Mouse (Mus musculus) cerebellum, adult 11-12 months (tissue): Measurements from ENCODE around the gene Morn2.
"Not testable (repeated sequence)": the region's sequence is repeated elsewhere in the genome, so short reads cannot be mapped to it uniquely, and the experiment has no call there.

Experiments used
- DNase-seq: peaks from one replicate; pipeline ENCODE4 v3.0.0; 2022

The Morn2 gene

GRCm38 (mm10) chr17:80290074-80290657, at the start of gene Morn2, which contains the start of gene Dhx57:
Gene Morn2, plus strand, starts transcription at chr17:80290203.
Gene Dhx57, minus strand, starts transcription at chr17:80290476.
- peak; percentile 97 for DNase-seq

DNA sequence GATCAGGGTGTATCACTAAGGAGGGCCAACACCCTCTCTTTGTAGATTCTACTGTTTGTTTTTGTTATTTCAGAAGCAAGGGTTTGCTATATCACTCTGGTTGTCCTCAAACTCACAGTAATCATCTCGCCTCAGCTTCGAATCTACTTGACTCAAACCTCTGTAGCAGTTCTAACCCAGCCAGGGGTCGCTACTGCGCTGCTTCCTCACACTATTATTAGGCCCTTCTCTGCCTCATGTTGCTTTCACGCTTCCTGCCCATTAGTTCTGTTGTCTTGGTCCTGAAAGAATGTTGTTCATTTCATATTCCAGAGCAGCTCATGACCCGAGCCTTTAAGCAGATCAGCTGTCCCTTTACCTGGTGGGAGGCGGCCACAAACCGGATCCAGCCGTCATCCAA, 48.4 kb upstream of the Morn2 start:
- no peak for DNase-seq

- no peak for DNase-seq
These were observed 46.9 kb upstream of the Morn2 start for GRCm38 (mm10) chr17:80243116-80243515.

DNA sequence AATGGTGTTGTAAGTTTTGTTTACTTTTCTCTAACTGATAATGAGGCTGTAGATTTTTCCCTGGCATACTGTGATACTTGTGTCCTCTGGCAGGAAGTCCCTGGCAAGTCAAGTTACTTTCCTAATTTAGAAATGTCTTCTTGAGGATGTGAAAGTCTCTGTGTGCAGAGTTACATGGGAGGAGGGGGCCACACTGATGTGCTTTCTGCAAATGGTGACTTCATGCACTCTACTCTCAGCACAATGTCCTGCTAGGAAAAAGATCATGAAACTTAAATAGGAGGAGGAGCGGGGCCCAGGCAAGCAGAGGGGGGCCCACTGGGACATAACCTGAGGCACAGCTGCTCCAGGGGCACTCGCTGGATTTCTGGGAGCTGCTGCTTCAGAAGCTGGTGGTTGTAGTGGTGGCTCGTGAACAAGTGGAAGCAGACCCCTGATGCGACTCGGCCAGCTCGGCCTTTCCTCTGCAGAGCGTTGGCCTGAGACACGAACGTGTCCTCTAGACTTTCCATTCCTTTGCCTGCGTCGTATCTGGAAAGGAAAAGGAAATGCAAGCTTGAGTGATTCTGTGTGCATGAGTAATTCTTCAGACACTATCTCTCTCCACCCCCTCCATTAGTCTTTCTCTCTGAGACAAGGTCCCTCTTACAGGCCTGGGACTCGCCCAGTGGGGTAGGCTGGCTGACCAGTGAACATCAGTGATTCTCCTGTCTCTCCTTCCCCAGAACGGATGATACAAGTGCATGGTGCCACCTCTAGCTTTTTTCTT, 37.1 kb upstream of the Morn2 start:
- no peak for DNase-seq

GRCm38 (mm10) chr17:80254421-80254820, 35.6 kb upstream of the Morn2 start:
- DNase-seq = no peak

- DNase-seq = no peak
These were observed 34.8 kb upstream of the Morn2 start for GRCm38 (mm10) chr17:80255208-80255607.

- peak; percentile 66 for DNase-seq
These were observed 22.9 kb upstream of the Morn2 start for GRCm38 (mm10) chr17:80267065-80267464.

GRCm38 (mm10) chr17:80268151-80268550, 21.9 kb upstream of the Morn2 start:
- no peak for DNase-seq

GRCm38 (mm10) chr17:80270622-80271021, 19.4 kb upstream of the Morn2 start:
- DNase-seq = not testable (repeated sequence)

GRCm38 (mm10) chr17:80278255-80278654, 11.7 kb upstream of the Morn2 start:
- DNase-seq = no peak

DNA sequence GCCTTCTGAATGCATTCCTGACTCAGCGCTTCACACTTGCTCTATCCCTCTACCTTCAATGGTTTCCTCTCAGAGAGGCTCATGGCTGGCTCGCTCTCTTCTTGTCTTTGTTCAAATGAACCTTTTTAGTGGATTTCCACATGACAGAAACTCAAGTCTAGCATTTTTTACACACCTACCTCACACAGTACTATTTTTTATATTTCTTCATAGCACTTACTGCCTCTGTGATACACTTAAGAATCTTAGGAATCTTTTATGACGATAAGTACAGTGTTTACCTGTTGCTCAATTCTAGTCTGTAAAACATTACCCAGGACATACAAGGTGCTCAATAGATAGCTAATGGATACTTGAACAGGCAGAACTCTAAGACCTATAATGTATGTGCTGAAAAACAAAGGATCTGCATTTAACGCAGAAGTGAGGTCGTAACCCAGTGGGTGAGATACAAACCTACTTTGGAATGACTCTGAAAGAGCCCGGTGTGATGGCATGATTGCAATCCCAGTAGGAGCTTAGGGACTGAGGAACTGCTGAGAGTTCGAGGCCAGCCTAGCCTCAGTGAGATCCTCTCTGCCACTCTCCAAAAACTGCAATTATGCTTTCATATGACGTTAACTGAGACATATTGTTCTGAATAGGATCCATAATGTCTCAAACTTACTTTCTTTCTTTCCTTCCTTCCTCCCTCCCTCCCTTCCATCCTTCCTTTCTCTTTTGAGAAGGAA, 10.5 kb upstream of the Morn2 start:
- no peak for DNase-seq

GRCm38 (mm10) chr17:80284446-80284845, 5.6 kb upstream of the Morn2 start:
- DNase-seq = no peak

- no peak for DNase-seq
These were observed 2.0 kb upstream of the Morn2 start for GRCm38 (mm10) chr17:80288012-80288411.

DNA sequence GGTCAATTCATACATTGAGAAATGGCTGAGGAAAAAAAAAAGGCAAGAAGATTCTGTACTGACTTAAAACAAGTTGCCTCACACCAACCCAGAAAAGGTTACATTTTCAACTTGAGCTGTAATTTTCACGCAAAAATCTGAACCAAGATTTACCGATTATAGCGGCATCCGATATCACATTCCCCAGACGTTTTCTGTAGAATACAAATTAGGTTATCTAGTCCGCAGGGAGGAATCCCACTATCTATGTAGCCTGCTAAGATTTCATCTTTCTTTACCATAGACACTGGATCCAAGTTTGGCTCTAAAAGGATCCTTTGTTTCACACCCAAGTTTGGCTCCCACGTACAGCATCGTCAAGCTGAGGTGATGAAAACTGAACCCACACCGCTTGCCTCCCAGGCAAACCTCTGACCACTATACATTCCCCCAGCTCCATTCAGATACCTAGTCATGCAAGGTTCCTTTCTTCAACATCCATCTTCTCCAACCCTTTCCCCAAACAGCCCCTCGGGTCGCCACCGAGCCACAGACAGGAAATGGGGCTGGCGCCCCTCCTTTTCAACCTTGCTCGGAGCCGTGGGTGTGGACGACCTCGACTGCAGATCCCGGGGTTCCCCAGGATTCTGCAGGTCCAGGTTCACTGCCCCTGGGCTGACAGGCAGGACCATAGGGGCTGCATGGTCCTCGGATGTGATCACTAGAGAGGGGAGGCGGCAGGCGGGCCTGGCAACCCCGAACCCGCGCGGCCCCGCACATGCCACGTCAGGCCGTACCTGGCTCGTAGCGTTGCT, 526 bp upstream of the Morn2 start:
- no peak for DNase-seq

- no peak for DNase-seq
These were observed 1.1 kb downstream of the Morn2 start for GRCm38 (mm10) chr17:80291148-80291547.

DNA sequence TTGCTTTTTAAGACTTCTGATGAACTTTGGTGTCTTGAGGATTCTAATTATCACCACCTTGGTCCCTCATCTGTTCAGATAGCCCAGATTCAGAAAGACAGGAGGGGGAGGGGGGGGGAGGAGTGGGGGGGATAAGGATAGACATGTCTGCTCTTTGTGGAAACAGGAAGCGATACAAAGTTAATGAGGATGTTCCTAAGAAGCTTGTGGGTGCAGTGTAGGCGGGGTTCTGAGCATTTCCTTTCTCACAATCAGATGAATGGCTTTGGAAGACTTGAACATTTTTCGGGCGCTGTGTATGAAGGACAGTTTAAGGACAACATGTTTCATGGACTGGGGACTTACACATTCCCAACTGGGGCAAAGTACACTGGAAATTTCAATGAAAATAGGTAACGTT, 5.3 kb downstream of the Morn2 start:
- DNase-seq = no peak

DNA sequence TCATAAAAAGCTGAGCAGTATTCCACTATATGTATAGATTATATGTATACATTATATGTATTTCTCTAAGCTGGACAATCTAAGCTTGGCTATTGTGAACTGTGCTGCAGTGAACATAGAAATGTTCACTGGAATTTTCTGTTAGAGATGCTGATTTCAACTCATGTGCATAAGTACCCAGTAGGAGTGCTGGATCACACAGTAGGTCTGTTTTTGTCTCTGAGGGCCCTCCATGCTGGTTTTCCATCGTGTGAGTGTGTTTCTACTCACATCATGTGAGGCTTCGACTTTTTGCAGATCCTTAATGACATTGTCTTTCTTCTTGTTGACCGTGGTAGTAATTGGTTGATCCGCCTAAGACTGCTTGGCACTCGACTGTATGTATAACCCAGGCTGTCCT, 8.8 kb downstream of the Morn2 start:
- no peak for DNase-seq

- DNase-seq = no peak
These were observed 17.2 kb downstream of the Morn2 start, which contains the start of gene Arhgef33 for GRCm38 (mm10) chr17:80307251-80307650. Gene Arhgef33, plus strand, starts transcription at chr17:80307407.

GRCm38 (mm10) chr17:80311761-80312160, 21.8 kb downstream of the Morn2 start:
- no peak for DNase-seq

- no peak for DNase-seq
These were observed 22.4 kb downstream of the Morn2 start for GRCm38 (mm10) chr17:80312405-80312804.

DNA sequence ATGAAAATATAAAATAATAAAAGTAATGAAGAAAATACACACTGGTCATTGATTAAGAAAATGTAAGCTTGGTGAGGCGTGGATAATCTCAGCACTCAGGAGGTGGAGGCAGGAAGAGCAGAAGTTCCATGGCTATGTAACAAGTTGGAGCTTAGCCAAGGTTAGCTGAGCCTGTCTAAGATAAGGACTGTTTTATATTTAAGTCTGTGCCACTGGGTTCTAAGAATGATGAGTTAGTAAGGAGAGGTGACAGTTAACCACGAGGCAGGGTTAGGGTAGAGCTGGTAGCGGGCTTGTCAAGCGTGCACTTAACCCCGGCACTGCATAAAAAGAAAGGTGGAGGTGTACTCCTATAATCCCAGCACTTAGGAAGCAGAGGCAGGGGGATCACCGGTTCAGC, 32.2 kb downstream of the Morn2 start:
- DNase-seq = no peak

DNA sequence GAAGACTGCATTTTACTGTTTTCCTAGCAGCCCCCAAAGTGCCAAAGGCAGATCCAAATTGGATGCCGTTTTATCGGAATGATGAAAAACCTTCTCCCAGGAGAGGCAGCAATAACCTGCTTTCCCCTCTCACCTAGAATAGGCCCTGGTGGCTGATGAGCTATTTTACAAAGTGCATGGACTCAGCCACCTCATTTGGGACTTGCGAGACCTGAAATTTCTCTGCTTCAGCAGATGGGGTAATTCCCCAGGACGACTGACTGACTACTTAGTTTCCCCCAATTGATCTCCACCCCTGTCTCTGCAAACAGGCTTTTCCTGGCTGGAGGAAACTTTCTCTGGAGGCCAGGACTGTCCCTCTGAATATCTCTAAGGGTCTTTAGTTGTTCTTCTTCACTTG, 33.0 kb downstream of the Morn2 start:
- DNase-seq = no peak

GRCm38 (mm10) chr17:80323658-80324057, 33.7 kb downstream of the Morn2 start:
- DNase-seq = no peak
